Mouse (Mus musculus) embryonic facial prominence, embryonic 15.5 days (tissue): ENCODE data around the gene Tgoln1. TPM values are rescaled to one million over a fixed set of nuclear protein-coding genes. Genes with fewer than 3 reads are reported as not detected.
A peak's percentile ranks its signal among the peaks of the same experiment; 100 is the strongest.

Experiments
- ATAC-seq: fragments of 200-750 bp; cut with Nextera tagmentation; 2 replicates; pipeline ENCODE4 v1.8.0; 2017; ENCODE audit warnings: low read depth, moderate TSS enrichment; ENCODE audit not compliant: insufficient number of reproducible peaks, low FRiP score, low TSS enrichment
- H3K27ac ChIP-seq: fragments of 300-500 bp; sonication (generic); replicated peaks from 2 replicates; pipeline ENCODE4 v1.5.1; 2015; ENCODE audit warnings: mild to moderate bottlenecking, inconsistent platforms
- H3K27me3 ChIP-seq: fragments of 300-500 bp; sonication (generic); 2 replicates; pipeline ENCODE4 v1.6.1; 2015; ENCODE audit warnings: inconsistent platforms
- H3K36me3 ChIP-seq: fragments of 300-500 bp; sonication (generic); 2 replicates; pipeline ENCODE4 v1.6.1; 2015; ENCODE audit warnings: mild to moderate bottlenecking, inconsistent platforms
- H3K4me1 ChIP-seq: fragments of 300-500 bp; sonication (generic); 2 replicates; pipeline ENCODE4 v1.6.1; 2015; ENCODE audit warnings: inconsistent platforms
- H3K4me2 ChIP-seq: fragments of 300-500 bp; sonication (generic); replicated peaks from 2 replicates; pipeline ENCODE4 v1.6.1; 2015; ENCODE audit warnings: mild to moderate bottlenecking, inconsistent platforms
- H3K4me3 ChIP-seq: fragments of 300-500 bp; sonication (generic); replicated peaks from 2 replicates; pipeline ENCODE4 v1.5.1; 2015; ENCODE audit warnings: mild to moderate bottlenecking, inconsistent platforms
- H3K9ac ChIP-seq: fragments of 300-500 bp; sonication (generic); 2 replicates; pipeline ENCODE4 v1.6.1; 2015; ENCODE audit warnings: inconsistent platforms
- H3K9me3 ChIP-seq: fragments of 300-500 bp; sonication (generic); replicated peaks from 2 replicates; pipeline ENCODE4 v1.6.1; 2016; ENCODE audit warnings: inconsistent platforms
- WGBS: fragments of 180-500 bp; shearing (Covaris S2); methylation state at CpG from one replicate; pipeline ENCODE4 v1.1.7; 2015; 5-methylcytosine and 5-hydroxymethylcytosine counted together
- polyA plus RNA-seq: library from polyadenylated mRNA; unstranded; fragments of >200 nt; fragmentation: Nextera tagmentation; extraction: Ambion mirVana; gene quantifications from 2 replicates; pipeline ENCODE4 v1.2.1, GENCODE M21; 2015

The Tgoln1 gene
- polyA plus RNA-seq, 1 experiment from 2014 or later: 26.9 TPM

GRCm38 (mm10) chr6:72566044-72566443, 50.8 kb downstream of the Tgoln1 start:
- WGBS: 3% methylated on average over 4 of the region's 4 CpGs
- H3K27ac ChIP-seq: no peak overlapping the region
- no peak overlapping the region for H3K4me3 ChIP-seq
- H3K4me2 ChIP-seq: no peak overlapping the region
- peak; percentile 69 for ATAC-seq
- peaks cover 11% of the 10 kb centered on the region; the same call in 1 of the 2 replicates for H3K36me3 ChIP-seq
- H3K9me3 ChIP-seq: no peaks in the 10 kb centered on the region
- H3K4me1 ChIP-seq: peaks cover 13% of the 10 kb centered on the region; the same call in 1 of the 2 replicates
- H3K27me3 ChIP-seq: no peaks in the 10 kb centered on the region
- H3K9ac ChIP-seq: no peak overlapping the region

- Histone ChIP-seq H3K4me1 (peaks cover 13% of the 10 kb centered on the region; the same call in 1 of the 2 replicates), H3K9ac (no peak overlapping the region), H3K27me3 (no peaks in the 10 kb centered on the region), H3K9me3 (no peaks in the 10 kb centered on the region), H3K4me3 (no peak overlapping the region), H3K36me3 (peaks cover 9% of the 10 kb centered on the region; the same call in 1 of the 2 replicates), H3K4me2 (no peak overlapping the region), H3K27ac (no peak overlapping the region)
- no peak for ATAC-seq
- 65% methylated on average over 7 of the region's 7 CpGs for WGBS
Observed at GRCm38 (mm10) chr6:72565506-72565905, 51.3 kb downstream of the Tgoln1 start.

DNA sequence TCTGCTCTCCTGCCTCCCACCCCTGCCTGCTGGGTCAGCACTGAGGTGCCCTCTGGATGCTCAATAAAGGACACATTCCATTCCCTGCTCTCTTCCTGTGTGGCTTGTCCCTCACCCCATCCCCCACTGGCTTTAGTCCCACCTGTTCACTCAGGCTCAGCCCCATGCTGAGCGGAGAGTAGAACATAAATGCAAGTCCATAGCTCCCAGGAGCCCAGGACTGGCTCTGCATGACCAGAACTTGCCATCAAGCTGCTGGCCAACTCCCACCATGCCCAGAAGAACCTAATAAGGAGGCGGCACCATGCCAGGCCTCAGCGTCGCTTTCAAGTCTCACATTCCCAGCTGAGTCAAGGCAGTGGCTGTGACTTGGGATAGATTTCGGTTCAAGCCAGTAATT, 53.9 kb downstream of the Tgoln1 start:
- no peak for ATAC-seq
- Histone ChIP-seq H3K4me2 (no peak overlapping the region), H3K9me3 (no peaks in the 10 kb centered on the region), H3K27me3 (no peaks in the 10 kb centered on the region), H3K4me1 (peaks cover 16% of the 10 kb centered on the region; the same call in 1 of the 2 replicates), H3K27ac (0 out of 2 replicates have a peak overlapping the region, but pooled peaks have one; percentile 11), H3K9ac (no peak overlapping the region), H3K4me3 (no peak overlapping the region), H3K36me3 (peaks cover 5% of the 10 kb centered on the region; the same call in 1 of the 2 replicates)
- 43% methylated on average over 5 of the region's 5 CpGs for whole genome bisulfite sequencing

GRCm38 (mm10) chr6:72562486-72562885, 54.3 kb downstream of the Tgoln1 start:
- Histone ChIP-seq H3K27me3 (no peaks in the 10 kb centered on the region), H3K36me3 (peaks cover under 1% of the 10 kb centered on the region; the same call in 1 of the 2 replicates), H3K9me3 (no peaks in the 10 kb centered on the region), H3K27ac (no peak overlapping the region), H3K4me3 (no peak overlapping the region), H3K4me1 (peaks cover 16% of the 10 kb centered on the region; the same call in 1 of the 2 replicates), H3K9ac (no peak overlapping the region), H3K4me2 (no peak overlapping the region)
- no peak for ATAC-seq
- 50% methylated on average over 6 of the region's 6 CpGs for WGBS

DNA sequence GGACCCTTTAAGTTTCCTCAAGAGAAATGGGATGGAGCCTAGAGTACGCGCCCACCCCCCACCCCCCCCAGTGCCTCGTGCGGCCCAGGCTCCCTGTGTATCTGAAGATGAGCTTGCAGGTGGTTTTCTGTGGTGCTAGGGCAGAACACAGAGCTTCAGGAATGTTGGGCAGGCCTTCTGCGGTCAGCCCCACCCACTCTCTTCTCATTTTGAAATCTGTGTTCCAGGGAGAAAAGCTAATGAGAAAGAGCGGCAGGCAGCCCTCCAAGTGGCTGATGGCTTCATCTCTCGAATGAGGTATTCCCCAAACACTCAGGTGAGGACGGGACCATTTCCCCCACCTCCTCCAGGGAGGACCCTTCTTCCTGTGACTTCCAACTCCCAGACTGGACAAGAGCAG, 56.0 kb downstream of the Tgoln1 start:
- H3K9ac ChIP-seq: no peak overlapping the region
- no peaks in the 10 kb centered on the region for H3K36me3 ChIP-seq
- H3K9me3 ChIP-seq: no peaks in the 10 kb centered on the region
- no peak overlapping the region for H3K27ac ChIP-seq
- WGBS: 56% methylated on average over 8 of the region's 8 CpGs
- no peak for ATAC-seq
- peaks cover 14% of the 10 kb centered on the region; the same call in 1 of the 2 replicates for H3K4me1 ChIP-seq
- no peak overlapping the region for H3K4me2 ChIP-seq
- no peak overlapping the region for H3K4me3 ChIP-seq
- no peaks in the 10 kb centered on the region for H3K27me3 ChIP-seq

Other genes with a start within 250 kb of the Tgoln1 start
- gene Vamp5, start 236.5 kb downstream of the Tgoln1 start, polyA plus RNA-seq: 27.9 and 29.0 TPM in 2 replicates
- gene Vamp8, start 226.3 kb downstream of the Tgoln1 start, polyA plus RNA-seq: 177 and 183 TPM in 2 replicates
- gene Ggcx, start 202.7 kb downstream of the Tgoln1 start, polyA plus RNA-seq: 39.0 and 42.6 TPM in 2 replicates
- 294 and 307 TPM in 2 replicates for gene Mat2a, start 177.4 kb downstream of the Tgoln1 start, polyA plus RNA-seq
- 0.18 and 0.49 TPM in 2 replicates for gene Sh2d6, start 95.3 kb downstream of the Tgoln1 start, polyA plus RNA-seq
- 122 and 132 TPM in 2 replicates for gene Capg, start 72.6 kb downstream of the Tgoln1 start, polyA plus RNA-seq
- 18.8 and 23.9 TPM in 2 replicates for gene Elmod3, start 18.6 kb downstream of the Tgoln1 start, polyA plus RNA-seq
- 18.1 and 18.7 TPM in 2 replicates for gene Retsat, start 18.5 kb downstream of the Tgoln1 start, polyA plus RNA-seq
- 52.3 and 54.7 TPM in 2 replicates for gene Tcf7l1, start 172.3 kb upstream of the Tgoln1 start, polyA plus RNA-seq